Mouse (Mus musculus) thymus, adult 2 months (tissue): ENCODE data around the gene Xpnpep1. TPM values are rescaled to one million over a fixed set of nuclear protein-coding genes. Genes with fewer than 3 reads are reported as not detected.

Source experiments
- DNase-seq: peaks from one replicate; pipeline ENCODE4 v3.0.0; 2021
- H3K27ac ChIP-seq: fragments of 200-500 bp; 2 replicates; pipeline ENCODE4 v1.5.1; 2012; ENCODE audit warnings: low read length, control low read depth; ENCODE audit not compliant: control insufficient read depth, insufficient read depth
- H3K27me3 ChIP-seq: fragments of 200-500 bp; 2 replicates; pipeline ENCODE4 v1.6.1; 2012; ENCODE audit warnings: mild to moderate bottlenecking, low read length, moderate library complexity, mixed read lengths; ENCODE audit not compliant: control insufficient read depth, insufficient read depth
- H3K36me3 ChIP-seq: fragments of 200-500 bp; 2 replicates; pipeline ENCODE4 v1.6.1; 2012; ENCODE audit warnings: mild to moderate bottlenecking, low read length, moderate library complexity; ENCODE audit not compliant: control insufficient read depth, insufficient read depth
- H3K4me1 ChIP-seq: fragments of 200-500 bp; replicated peaks from 2 replicates; pipeline ENCODE4 v1.6.1; 2012; ENCODE audit warnings: low read length; ENCODE audit not compliant: control insufficient read depth, insufficient read depth
- H3K4me3 ChIP-seq: fragments of 200-500 bp; 2 replicates; pipeline ENCODE4 v1.5.1; 2012; ENCODE audit warnings: mild to moderate bottlenecking, low read length, control low read depth, moderate library complexity; ENCODE audit not compliant: control insufficient read depth, insufficient read depth
- CTCF ChIP-seq: fragments of 200-500 bp; IDR thresholded peaks from 2 replicates; pipeline ENCODE4 v1.5.1; 2012; ENCODE audit warnings: mild to moderate bottlenecking, control low read depth, low read length, moderate library complexity, borderline replicate concordance; ENCODE audit not compliant: control insufficient read depth, poor library complexity, insufficient read depth; ENCODE audit errors: extremely low read depth
- POLR2A ChIP-seq: fragments of 200-500 bp; IDR thresholded peaks from 2 replicates; pipeline ENCODE4 v1.6.1; 2012; ENCODE audit warnings: mild to moderate bottlenecking, low read length, control low read depth, moderate library complexity; ENCODE audit not compliant: control insufficient read depth, poor library complexity, insufficient read depth; ENCODE audit errors: extremely low read depth
- WGBS: fragments of 180-500 bp; shearing (Covaris S2); methylation state at CpG from one replicate; pipeline ENCODE4 v1.1.7; 2018; 5-methylcytosine and 5-hydroxymethylcytosine counted together
- polyA plus RNA-seq: library from polyadenylated mRNA; depleted of rRNA; stranded (reverse); fragments of >200 nt; gene quantifications from 2 replicates; pipeline ENCODE4 v1.2.3, GENCODE M21; 2012; rRNA removed

The Xpnpep1 gene
- polyA plus RNA-seq, 1 experiment, result 49.6 TPM

- no peaks in the 10 kb centered on the region for H3K4me1 ChIP-seq
- no peak overlapping the region for H3K27ac ChIP-seq
- no peaks in the 10 kb centered on the region for H3K36me3 ChIP-seq
- WGBS, result 74% methylated on average over 5 of the region's 5 CpGs
- H3K4me3 ChIP-seq, result no peak overlapping the region
- TF ChIP-seq POLR2A (no peak), CTCF (no peak)
- no peak for DNase-seq
- H3K27me3 ChIP-seq, result no peaks in the 10 kb centered on the region
These were observed 148.1 kb downstream of the Xpnpep1 start for GRCm38 (mm10) chr19:52891807-52892442.

Other genes starting within 250 kb of the Xpnpep1 start
- gene Add3, start 100.2 kb upstream of the Xpnpep1 start, polyA plus RNA-seq, result 23.1 and 24.0 TPM in 2 replicates